Mouse (Mus musculus) c-Kit-positive CD71-positive TER-119-negative erythroid progenitor cells, embryonic 14.5 days (primary cell): ENCODE results near the gene Ipcef1.

Experiments
- DNase-seq: peaks from one replicate; pipeline ENCODE4 v3.0.0-alpha.2; 2013; ENCODE audit warnings: low read depth

The Ipcef1 gene

DNA sequence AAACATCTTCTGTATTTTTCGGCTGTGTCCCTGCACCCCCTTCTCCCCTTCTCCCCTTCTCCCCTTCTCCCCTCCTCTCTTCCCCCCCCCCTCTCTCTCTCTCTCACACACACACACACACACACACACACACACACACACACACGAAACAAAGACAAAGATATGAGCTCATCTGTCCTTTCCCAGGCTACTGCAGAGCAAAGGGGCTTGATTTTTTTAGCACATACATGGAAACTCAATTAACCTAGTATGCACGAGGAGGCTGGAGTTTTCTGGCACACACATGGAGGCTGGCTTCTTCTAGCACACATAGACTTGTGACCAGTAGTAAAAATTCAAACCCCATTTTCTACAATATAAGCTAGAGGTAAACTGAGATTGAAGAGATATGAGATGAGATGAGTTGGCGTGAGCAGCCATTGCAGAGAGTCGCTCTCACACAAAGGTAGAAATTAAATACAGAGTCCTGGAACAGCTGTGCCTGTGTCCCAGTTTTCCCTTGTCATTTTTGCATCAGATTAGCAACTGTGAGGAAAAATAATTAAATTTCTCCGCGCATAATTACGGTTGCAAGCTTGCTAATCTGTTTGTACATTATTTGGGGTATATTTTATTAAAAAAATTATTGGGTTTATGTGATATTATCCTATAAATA lies 84.6 kb downstream of the Ipcef1 start:
- no peak for DNase-seq

DNA sequence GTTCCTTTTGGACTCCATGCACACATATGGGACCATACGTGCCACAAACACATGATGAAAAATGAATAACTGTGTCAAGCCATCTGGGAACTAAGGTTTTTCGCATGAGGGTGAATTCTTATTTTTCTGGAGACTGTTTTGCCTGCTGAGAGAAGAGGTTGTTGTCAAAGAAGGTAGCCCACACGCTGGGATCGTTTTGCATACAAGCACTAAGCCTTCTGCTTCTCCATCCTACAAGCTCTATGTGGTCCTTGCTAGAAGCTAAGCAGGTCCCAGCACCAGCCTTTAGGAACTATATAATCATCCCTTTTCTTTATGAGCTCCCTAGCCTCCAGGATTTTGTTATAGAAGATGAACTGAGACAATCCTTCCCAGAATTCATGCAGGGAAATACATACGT lies 93.5 kb downstream of the Ipcef1 start:
- no peak for DNase-seq

DNA sequence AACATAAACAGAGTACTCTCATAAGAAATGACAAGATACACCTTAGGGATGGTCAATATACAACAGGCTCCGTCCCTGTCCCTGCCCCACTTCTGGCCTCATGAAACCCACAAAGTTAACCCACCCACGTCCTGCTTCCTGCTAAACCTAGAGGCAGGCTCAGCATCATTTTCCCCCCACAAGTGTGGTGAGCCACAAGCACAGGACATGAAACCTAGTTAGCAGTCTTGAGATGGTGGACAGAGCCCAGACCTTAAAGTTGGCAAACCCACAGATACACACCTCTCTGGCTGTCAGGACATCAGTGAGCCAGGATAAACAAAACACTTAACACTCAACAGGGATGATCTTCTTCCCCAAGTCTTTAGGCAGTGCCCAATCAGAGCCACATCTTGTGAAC lies 95.9 kb downstream of the Ipcef1 start:
- no peak for DNase-seq

DNA sequence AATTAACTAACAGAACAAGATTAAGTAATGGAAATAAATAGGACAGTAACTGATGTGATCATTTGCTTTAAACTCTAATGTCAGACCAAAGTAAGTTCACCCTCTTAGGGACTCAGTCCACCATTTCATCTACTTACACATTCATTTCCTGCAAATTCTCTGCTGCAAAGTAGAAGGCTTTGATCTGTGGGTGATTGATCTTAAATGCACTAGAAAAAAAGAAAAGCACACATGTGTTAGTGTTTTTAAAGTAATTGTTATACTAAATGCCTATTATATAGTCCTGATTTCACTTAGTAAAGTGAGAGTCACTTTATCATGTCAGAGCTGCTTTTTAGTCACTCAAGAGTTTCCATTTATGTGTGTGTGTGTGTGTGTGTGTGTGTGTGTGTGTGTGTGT lies 97.7 kb downstream of the Ipcef1 start:
- no peak for DNase-seq

DNA sequence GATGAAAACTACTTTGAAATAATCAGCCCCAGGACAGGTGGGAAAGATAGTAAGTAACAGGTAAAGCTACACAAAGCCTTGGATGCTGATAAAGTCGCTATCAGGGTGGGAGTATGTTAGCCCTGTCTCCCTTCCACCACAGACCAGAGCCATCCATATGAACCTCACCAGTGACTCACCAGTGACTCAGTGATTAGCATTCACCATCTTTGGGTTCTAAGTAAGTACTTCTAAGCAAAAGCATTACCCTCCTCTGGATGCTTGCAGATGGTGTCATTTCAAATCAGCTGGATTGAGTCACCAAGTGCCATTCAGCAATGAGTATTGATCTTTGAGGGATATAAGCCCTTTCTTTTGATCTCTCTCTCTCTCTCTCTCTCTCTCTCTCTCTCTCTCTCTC lies 99.2 kb downstream of the Ipcef1 start:
- no peak for DNase-seq

DNA sequence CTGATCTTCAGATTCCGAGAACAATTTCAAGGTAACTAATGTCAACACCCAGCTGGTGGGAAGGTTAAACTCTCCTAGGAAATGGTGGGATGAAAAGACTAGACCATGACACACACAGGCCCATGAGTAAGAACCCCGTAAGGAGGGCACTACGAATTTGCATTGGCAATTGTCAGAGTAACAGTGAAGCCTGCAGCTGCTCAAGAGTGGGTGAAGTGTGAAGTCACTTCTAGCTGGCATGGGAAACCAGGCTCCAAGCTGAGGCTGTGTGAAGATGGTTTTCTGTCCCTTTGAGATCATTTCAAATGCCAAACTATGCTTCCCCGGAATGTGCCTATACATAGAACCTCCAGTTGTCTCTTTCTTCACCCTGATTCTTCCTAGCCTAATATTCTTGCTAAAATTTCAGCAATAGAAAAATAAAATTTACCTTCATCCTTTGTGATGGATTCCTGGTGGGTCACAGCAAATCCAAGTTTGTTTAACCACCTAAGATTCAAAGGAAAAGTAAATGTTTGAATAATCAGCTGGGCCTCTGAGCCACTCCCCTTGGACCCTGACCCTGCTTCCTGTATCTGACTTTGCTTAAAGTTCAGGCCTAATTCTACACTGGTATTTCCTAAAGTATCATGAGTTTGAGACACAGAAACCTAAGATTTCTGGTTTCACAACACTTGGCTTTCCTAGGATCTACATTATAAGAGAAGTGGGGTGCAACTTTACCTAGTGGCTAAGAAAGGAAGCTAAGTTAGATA lies 115.4 kb downstream of the Ipcef1 start:
- DNase-seq = no peak

DNA sequence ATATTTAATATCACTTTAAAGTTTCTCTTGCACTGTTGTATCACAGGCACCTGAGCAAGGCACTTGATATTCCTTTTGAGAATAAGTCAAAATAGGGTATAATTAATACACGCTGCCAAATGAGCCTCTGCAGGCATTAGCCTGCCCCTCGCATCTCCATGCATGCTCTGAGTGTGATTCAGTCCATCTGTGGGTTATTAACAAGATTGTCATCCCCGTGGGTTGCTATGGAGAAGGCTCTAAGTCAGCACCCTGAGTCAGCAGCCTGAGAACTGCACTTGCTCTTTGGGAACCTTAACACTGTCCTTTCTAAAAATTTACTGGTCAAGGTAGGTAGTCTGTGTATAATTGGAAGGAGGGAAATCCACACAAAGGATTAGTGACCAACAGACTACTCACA lies 117.5 kb downstream of the Ipcef1 start:
- DNase-seq = no peak

DNA sequence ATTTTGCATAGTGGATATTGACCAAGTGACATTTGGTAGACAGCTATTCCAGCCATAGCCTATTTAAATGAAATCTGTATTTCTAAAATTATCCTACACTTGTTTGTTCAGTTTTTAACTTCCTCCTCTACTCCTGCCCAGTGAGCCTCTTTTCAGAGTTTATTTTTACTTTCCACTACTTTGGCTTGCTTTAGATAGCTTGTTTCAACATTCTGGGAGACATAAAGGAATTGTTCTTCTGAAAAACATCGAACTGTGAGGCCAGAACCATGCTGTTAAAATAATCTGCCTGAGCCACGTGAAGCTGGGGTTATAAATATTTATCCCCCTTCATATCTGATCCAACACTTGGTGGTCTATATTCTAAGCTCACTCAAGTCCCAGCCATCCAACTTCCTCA lies 121.4 kb downstream of the Ipcef1 start:
- DNase-seq = no peak

DNA sequence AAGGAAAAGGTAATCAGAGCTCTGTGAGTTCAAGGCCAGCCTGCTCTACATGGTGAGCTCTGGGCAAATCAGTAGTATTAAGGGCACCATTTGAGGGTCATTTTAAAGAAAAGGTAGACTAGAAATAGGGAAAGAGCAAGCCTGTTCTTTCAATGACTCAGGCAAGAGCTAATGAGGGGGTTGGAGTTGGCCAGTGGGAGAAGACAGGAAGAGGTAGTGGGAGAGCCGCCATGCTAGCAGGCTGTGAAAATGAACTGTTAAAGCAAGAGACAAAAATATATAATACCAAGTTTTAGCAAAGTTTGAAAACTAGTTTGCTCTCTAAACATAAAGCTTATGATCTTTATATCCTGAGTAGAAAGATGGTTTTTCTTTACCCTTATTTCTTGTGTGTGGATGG lies 121.9 kb downstream of the Ipcef1 start:
- DNase-seq = no peak

DNA sequence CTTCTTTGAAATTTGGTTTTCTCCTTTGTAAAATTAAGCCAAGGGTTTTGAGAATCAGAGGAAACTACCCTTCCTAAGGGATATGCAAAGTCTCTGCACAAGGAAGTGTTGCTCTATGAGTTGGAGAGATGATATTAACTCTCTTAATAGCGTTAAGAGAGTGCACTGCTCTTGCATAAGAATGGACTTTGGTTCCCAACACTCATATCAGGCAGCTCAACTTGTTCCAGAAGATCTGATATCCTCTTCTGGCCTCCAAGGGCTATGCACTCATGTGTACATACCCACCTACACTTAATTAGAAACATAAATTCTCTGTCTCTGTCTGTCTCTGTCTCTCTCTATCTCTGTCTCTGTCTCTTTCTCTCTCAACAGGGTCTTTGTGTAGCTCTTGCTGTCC lies 123.4 kb downstream of the Ipcef1 start:
- DNase-seq = no peak

DNA sequence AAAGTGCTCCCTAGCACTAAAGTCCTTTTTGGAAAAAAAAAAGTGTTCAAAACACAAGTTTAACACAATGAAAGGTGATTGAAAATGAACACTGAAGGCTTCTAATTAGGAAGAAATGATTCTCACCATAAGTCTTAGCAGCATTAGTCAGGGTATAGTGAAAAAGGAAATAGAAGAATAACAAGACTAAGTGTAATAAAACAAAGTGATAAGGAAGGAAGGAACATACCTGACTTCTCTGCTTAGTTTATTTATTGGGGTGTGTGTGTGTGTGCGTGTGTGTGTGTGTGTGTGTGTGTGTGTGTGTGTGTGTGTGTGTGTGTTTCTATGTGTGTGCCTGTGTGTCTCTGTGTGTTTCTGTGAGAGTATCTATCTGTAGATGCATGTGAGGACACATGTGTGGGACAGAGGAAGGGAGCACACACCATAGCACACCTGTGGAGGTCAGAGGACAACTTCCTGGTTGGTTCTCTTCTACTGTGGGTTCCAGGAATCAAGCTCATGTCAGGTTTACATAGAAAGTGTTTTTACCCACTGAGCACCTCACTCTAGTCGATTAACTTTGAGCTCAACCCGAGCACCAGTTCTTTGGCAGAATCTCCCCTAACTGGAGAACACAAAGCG lies 124.6 kb downstream of the Ipcef1 start:
- no peak for DNase-seq

DNA sequence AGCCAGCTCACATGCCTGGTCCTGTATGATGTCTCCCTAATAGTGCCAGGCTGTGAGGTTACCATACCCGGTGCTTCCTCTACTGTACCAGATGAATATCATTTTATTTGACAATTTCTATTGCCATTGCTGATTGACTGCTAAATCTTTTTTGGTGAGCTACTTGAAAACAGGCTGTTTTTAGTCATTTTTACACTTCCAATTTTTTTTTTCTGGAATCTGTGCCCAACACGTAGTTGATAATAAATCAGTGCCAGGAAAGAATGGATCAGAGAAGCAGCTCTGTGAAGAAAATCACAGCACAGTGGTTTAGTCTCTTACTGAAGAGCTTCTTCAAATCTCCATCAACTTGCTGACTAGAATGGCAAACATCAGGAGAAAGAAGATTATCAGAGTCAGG lies 125.6 kb downstream of the Ipcef1 start:
- no peak for DNase-seq

DNA sequence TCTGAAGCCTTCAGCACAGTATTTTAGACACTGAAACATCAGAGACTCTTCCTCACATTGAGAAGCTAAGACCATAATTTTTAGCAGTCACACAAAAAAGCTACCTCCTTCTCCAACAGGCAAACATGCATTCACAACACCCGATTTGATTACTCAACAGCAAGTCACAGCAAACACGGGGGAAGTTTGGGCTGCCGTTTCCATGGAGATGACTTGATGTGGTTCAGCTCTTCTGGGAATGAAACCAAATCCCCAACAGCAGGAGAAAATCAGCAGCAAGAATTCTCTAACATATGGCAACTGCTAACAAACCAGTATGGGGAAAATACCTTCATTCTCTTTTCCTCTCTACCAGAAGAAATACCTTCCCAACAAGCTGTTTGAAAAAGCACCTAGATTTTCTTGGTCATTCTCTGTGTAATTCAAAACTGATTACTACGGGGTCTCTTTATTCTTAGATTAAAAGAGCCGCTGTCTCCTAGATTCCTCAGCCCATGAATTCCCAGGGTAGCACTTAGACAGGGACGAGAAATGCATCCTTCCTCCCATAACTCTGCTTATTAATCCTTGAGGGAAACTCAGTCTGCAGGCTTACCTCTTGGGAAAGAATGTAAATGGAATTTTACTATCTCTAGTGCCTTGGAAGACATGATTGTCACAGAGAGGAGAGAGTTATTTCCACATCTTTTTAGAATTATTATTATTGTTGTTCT lies 135.6 kb downstream of the Ipcef1 start:
- DNase-seq = no peak

DNA sequence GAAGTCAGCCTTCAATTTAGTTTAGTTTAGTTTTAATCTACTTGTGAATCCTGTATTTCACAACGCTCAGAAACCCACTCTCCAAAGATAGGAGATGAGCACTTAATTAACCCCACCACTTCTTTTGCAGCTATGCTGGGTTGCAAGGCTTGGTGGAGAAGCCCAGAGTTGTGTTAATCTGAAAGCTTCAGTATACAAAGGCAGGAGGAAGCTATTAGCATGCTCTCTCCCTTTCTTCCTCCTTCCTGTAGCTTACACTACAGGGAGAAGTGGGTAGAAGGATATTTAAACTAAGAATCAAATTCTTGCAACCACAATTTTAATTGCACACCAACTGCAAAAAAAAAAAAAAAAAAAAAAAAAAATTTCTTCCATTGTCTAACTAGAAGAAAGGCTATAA lies 136.3 kb downstream of the Ipcef1 start:
- no peak for DNase-seq

DNA sequence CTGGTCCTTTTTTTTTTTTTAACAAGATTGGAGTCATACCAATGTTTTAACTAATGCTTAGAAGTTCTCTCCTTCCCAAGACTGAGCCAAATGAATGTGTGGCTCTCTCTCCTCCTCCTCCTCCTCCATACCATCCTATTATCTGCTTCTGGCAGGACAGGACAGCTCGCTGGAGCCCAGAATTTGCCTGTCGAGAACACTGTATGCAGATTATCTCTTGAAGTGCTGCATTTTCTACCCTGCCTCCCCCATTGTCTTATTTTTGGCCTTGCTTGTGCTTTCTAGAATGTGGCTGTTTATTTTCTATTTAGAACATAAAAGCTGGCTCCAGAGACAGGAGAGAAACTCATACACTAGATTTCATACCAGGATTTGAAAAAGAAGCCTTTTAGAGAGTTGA lies 142.5 kb downstream of the Ipcef1 start:
- no peak for DNase-seq

DNA sequence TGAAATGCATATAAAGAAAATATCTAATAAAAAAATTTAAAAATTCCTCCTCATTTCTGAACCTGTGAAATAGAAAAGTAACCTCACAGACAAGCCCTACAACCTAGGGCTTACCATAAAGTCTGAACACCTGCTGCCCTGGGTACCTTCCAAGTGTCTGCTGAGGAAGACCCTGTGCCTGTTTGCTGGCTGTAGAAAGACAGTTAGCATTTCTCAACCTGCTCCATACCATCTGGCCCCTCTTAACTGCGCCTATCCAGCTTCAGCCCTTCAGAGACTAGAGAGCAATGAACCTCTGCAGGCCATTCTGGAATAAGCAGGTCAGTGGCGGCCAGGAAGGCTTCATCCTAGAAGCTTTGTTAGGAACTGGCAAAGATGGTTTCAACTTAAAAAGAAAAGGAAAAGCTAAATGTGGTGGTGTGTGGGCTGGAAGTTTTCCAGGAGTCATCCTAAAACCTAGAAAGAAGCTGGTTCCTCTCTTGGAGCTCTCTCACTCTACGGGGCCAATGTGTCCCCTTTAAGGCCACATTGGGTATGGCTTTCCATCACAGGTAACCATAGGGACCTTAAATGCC lies 150.4 kb downstream of the Ipcef1 start:
- no peak for DNase-seq

DNA sequence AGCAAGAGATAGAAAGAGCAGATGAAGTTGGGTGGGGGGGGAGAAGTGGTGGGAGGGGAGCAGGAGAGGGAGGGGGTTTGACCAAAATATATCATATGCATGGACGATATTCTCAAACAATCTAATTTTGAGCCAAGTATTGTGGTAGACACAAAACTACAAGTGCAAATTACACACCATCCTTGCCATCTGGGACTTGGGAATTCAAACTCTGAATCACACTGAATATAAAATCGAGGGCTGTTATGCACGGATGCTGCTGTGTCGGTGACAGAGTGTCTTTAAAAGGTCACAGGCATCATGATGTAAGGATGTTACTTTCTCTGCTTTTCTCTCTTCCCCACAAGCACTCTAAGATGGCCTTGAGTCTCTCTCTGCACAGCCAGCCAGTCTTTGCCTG lies 152.2 kb downstream of the Ipcef1 start:
- no peak for DNase-seq

DNA sequence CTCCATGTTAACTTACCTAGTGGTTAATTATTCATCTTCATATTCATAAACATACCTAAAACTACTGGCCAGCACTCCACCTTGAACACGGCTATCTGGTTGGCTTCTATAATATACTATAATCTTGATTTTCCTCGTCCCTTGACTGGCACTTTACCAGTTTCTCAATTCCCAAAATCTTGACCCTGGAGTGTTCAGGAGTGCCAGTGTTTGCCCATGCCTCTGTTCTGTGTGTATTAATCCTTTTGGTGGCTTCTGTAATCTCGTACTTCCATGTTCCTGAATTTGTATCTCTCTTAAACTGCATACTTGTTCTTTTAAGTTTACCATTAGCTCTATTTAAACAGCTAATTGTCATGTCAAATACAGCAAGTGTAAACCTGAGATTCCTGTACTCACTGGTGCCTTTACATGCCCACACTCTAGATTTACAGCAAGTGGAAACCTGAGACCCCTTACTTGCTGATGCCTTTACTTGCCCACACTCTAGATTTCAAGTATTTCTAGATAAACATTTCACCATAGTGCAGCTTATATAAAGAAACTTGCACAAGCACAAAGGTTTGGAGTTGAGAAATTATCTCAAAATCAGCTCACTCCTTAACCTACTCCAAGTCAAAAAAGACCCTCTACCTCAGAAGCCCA lies 155.5 kb downstream of the Ipcef1 start:
- DNase-seq = no peak

DNA sequence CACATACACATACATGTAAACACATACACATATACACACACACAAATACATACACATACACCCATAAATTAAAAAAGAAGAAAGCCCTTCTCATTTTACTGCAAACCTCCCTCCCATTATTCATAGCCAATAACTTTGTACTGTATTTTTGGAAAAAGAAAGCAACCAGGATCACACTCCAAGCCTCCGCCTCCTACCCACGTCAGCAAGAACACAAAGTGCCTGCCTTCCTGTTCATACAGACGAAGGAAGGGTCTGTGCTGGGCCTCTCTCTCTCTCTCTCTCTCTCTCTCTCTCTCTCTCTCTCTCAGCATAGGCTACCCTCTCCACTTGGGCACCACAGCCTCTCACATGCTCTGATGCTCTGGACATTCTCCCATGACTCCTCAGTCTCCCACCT lies 156.5 kb downstream of the Ipcef1 start:
- no peak for DNase-seq

DNA sequence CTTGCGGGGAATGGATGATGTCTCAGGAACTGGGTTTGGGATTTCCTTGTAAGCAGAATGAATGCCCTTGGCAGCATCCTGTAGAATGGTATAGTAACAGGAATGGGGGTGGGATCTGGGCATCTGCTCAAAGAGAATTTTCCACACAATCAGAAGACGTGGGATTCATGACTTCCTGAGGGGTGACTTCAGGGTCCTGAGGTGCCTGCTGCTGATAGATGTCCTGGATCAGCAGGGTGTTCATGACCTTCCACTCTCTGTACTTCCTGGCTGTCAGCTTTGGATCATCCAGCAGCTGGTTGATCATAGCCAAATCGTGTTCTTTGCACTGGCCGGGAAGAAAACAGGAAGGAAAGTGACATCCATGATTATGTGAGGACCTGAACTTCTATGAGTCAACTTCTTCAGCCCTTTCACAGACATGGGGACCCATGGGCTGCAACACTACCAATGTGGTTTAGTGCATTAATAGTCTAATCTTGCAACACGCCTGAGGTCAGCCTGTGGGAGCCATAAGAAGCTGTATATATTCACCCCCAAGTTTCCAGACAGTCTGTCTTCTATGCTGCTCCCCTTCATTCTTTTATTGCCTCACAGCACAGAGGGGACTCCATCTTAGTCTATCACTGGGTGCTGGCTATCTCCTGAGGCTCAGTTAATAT lies 161.8 kb downstream of the Ipcef1 start:
- DNase-seq = no peak

DNA sequence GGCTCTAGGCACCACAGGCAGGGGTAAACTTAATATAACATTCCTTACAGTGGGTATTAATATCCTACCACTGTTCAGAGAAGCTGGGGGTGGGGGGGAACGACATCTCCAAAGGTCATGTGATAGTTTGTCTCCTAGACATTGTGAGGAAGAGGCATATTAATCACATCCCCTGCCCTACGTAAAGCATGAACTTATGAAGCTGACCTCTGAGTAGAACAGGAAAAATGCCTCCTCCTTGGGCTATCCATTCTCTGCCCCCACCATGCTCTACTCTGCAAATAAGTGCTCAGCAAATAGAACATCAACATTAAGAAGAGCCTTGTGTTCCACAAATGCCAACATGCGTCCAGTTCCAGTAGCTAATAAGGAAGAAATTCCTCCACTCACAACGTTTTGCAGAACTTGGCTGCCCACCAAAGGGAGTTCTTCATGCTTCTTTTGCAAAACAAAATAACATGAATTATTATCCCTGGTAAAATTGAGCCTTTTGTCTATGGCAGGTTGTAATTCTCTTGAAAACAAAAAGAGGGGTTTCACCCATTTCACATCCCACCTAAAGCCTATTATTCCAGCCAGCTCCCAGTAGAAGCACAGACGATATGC lies 162.5 kb downstream of the Ipcef1 start:
- DNase-seq = no peak
